Mouse (Mus musculus) erythroblast, embryonic 14.5 days (primary cell): ENCODE measurements around the gene Card6. TPM values are rescaled to one million over a fixed set of nuclear protein-coding genes. Genes with fewer than 3 reads are reported as not detected.

Experiments
- H3K27me3 ChIP-seq: 2 replicates; pipeline ENCODE4 v1.6.1; 2012; ENCODE audit warnings: inconsistent platforms; ENCODE audit not compliant: control insufficient read depth
- H3K36me3 ChIP-seq: 2 replicates; pipeline ENCODE4 v1.6.1; 2012; ENCODE audit warnings: mild to moderate bottlenecking, inconsistent platforms; ENCODE audit not compliant: control insufficient read depth
- H3K4me1 ChIP-seq: 2 replicates; pipeline ENCODE4 v1.6.1; 2012; ENCODE audit warnings: inconsistent platforms; ENCODE audit not compliant: control insufficient read depth
- H3K4me3 ChIP-seq: replicated peaks from 2 replicates; pipeline ENCODE3; 2012; ENCODE audit warnings: moderate library complexity, mild to moderate bottlenecking, inconsistent platforms
- H3K9me3 ChIP-seq: 2 replicates; pipeline ENCODE4 v1.6.1; 2012; ENCODE audit warnings: low read length, inconsistent platforms, mixed read lengths; ENCODE audit not compliant: control insufficient read depth
- GATA1 ChIP-seq: IDR thresholded peaks from 2 replicates; pipeline ENCODE4 v1.6.1; 2012; ENCODE audit warnings: low read length, inconsistent platforms, mixed read lengths
- TAL1 ChIP-seq: IDR thresholded peaks from 3 replicates; pipeline ENCODE4 v1.6.1; 2012; ENCODE audit warnings: low read length, inconsistent platforms, mixed read lengths
- polyA plus RNA-seq: library from polyadenylated mRNA; stranded (reverse); fragments of >175 nt; gene quantifications from 2 replicates; pipeline ENCODE4 v1.2.3, GENCODE M21; 2012

Gene Card6
- polyA plus RNA-seq, 1 experiment = 0.01 TPM

DNA sequence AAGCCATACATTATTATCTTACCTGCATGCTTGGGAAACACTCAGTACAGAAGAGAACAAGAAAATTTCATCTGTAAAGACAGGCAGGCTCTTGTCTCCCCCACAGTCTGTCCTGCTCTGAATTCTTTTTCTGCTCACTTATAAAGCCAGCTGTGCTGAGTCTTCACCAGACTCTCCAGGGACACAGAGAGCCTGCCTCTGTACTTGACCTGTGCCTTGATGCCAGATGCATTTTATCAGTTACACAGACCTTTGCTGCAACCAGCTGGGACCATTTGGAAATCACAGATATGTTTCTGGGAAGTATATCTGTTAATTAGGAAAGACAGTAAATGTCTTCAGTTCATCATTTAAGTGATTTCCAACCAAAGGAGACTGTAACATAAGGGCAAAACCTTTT is 44.7 kb downstream of the Card6 start, which contains the start of gene C7:
Gene C7, minus strand, starts transcription at position 106 of the 400 bp plus-strand sequence.
- TF ChIP-seq TAL1 (no peak), GATA1 (no peak)

More for the DNA sequence above, 44.7 kb downstream of the Card6 start, which contains the start of gene C7:
- Histone ChIP-seq H3K9me3 (no peaks in the 10 kb centered on the region), H3K4me3 (no peak within 1 kb of the TSS), H3K4me1 (no peaks in the 10 kb centered on the region), H3K36me3 (no peaks in the 10 kb centered on the region), H3K27me3 (no peaks in the 10 kb centered on the region)

Other genes with a start within 250 kb of the Card6 start
- not detected in 2 replicates for gene Mroh2b, start 209.8 kb downstream of the Card6 start, polyA plus RNA-seq
- not detected in 2 replicates for gene C7, start 44.8 kb downstream of the Card6 start, polyA plus RNA-seq
- 12.6 and 13.1 TPM in 2 replicates for gene Rpl37, start 8.1 kb upstream of the Card6 start, polyA plus RNA-seq
- 0.23 and 0.25 TPM in 2 replicates for gene Prkaa1, start 35.3 kb upstream of the Card6 start, polyA plus RNA-seq
- gene Ttc33, start 77.0 kb upstream of the Card6 start, polyA plus RNA-seq = 0.21 and 1.0 TPM in 2 replicates
- 0.08 and 0.09 TPM in 2 replicates for gene Ptger4, start 135.6 kb upstream of the Card6 start, polyA plus RNA-seq